Mouse (Mus musculus) B cell, adult (primary cell): ENCODE data around the gene Zfand2b. TPM values are rescaled to one million over a fixed set of nuclear protein-coding genes. Genes with fewer than 3 reads are reported as not detected.

ENCODE experiments used
- total RNA-seq: library from RNA; stranded (reverse); gene quantifications from 4 replicates; pipeline ENCODE4 v1.2.4, GENCODE M21; 2023; ENCODE audit not compliant: inconsistent age

Gene Zfand2b
- 39.0 to 44.9 TPM (median 43.5 TPM) in 4 replicates for total RNA-seq

GRCm38 (mm10) chr1:75168472-75169464 lies at the start of gene Zfand2b:
Gene Zfand2b, plus strand, starts transcription at chr1:75168646.

DNA sequence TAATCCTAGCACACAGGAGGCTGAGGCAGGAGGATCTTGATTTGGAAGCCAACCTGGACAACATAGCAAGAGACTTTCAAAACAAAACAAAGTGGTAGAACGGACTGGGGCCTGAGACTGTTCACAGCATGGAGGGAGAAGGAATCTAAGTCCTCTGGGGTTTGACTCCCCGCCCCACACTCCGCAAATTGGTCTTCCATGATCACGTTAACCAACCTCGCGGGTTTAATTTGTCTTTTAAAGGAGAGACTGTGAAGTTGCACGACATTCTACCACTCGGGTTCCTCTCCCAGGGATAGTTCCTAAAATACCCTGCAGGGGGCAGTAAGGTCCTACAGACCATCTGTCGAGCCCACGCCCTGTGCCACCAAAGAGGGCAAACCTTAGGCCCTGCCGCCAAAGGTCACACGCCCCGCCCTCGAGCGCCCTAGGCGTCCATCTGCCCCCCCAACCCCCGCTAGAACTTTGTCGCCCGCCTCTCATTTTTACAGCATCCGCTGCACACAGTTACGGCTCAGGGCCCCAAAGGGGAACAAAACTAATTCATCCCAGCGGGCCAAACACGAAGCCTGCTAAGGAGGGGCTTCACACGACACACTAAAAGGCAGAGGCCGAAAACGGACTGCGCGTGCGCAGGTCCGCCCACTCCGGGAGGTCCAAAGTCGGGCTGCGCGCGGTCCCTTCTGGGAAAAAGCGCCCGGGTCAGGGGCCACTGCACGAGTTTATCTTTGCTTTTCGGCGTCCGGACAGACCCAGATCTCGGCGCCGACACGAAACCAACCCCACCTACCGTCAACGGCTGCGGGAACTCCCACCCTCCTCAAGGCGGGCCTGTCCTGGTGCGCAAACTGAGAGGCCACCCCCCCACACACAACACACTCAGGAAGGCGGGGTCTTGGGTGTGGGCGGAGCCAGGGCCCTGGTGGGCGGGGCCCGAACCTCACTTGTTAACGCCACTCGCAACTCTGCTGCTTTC lies 43.8 kb upstream of the Zfand2b start, which contains the start of gene Nhej1:
Nhej1 (minus strand) TSS at position 855 of the 976 bp plus-strand sequence.

DNA sequence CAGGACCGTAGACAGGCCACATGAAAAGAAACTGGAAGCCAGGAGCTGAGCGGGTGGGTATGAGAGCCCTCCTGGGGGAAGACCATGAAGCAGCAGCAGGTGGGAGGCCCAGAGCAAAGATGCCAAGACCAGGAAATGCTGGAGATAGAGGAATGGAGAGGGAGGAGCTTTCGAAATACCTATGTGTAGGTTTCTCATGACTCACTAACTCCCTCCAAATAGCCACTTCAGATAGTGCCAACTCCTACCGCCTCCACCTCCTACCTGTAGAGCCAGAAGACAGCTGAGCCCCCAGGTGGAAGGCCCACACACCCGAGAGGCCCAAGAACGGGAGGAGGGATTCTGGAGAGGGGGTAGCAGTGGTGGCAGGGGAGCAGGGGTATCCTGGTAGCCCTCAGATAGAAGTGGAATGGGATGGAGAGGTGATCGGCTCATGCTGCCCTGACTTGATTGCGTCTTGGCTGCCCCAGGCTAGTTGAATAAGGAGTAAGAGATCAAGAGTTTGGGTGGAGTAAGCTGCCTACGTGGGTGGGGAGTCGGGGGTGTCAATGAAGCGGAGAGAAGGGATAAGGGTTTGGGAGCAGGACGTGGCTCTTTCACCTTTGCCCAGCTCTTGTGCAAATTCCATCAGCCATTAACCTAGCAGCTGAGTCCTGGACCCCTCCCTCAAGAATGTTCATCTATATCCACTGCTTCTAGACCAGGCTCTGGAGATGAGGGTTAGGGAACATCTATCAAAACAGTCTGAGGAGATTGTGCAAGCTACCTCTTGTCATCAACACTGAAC lies 34.8 kb upstream of the Zfand2b start, which contains the start of gene Slc23a3:
Slc23a3 (minus strand) TSS at position 470 of the 787 bp plus-strand sequence.

GRCm38 (mm10) chr1:75142301-75143261 lies 25.9 kb upstream of the Zfand2b start, which contains the start of the genes Cnppd1 and Retreg2:
Gene Cnppd1, minus strand, starts transcription at chr1:75142711.
Gene Retreg2, plus strand, starts transcription at chr1:75142778.

DNA sequence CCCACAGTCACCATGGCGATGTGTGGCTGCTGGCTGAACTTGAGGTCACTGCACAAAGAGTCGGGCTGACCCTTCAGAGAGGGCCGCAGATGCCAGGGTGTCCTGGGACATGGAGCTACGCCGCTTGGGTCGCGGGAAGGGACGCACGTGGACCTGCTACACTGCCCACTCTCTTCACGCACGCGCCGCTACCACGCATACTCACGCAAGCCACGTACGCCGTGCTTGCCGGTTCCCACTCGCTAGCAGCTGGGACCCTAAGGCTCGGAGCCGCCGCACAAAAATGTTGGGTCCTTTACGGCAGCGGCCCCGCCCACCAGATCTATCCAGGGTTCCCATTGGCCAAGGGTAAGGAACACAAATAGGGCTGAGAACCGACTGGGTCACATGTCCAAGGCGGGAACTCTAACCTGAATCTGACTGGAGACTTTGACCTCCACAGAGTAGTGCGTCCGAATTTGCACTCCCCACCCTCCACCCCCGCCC lies 11.7 kb downstream of the Zfand2b start, which contains the start of gene Abcb6:
Abcb6 (minus strand) TSS at position 288 of the 486 bp plus-strand sequence.

GRCm38 (mm10) chr1:75191622-75192402 lies 23.4 kb downstream of the Zfand2b start, which contains the start of the genes Ankzf1 and Atg9a:
Gene Ankzf1, plus strand, starts transcription at chr1:75192151.
Gene Atg9a, minus strand, starts transcription at chr1:75192196.

GRCm38 (mm10) chr1:75210136-75211087 lies 42.0 kb downstream of the Zfand2b start, which contains the start of the genes Glb1l and Stk16:
Gene Glb1l, minus strand, starts transcription at chr1:75210813.
Gene Stk16, plus strand, starts transcription at chr1:75210838.

GRCm38 (mm10) chr1:75219531-75219930 lies 51.1 kb downstream of the Zfand2b start, which contains the start of gene Tuba4a:
Gene Tuba4a, minus strand, starts transcription at chr1:75219865.

Other genes with a start within 250 kb of the Zfand2b start
- gene Cfap65, start 233.0 kb upstream of the Zfand2b start, total RNA-seq, result not detected in 4 replicates
- gene Ihh, start 217.0 kb upstream of the Zfand2b start, total RNA-seq, result 0.32 to 0.60 TPM (median 0.48 TPM) in 3 of 4 replicates, not detected in the other
- 3.5 to 6.7 TPM (median 5.0 TPM) in 4 replicates for gene Nhej1, start 43.4 kb upstream of the Zfand2b start, total RNA-seq
- 0.93 to 1.8 TPM (median 1.3 TPM) in 4 replicates for gene Slc23a3, start 34.8 kb upstream of the Zfand2b start, total RNA-seq
- 107 to 119 TPM (median 112 TPM) in 4 replicates for gene Cnppd1, start 25.9 kb upstream of the Zfand2b start, total RNA-seq
- gene Retreg2, start 25.9 kb upstream of the Zfand2b start, total RNA-seq, result 60.5 to 80.1 TPM (median 70.4 TPM) in 4 replicates
- gene Abcb6, start 11.7 kb downstream of the Zfand2b start, total RNA-seq, result 3.7 to 5.5 TPM (median 4.0 TPM) in 4 replicates
- 30.4 to 36.3 TPM (median 33.0 TPM) in 4 replicates for gene Ankzf1, start 23.5 kb downstream of the Zfand2b start, total RNA-seq
- gene Atg9a, start 23.6 kb downstream of the Zfand2b start, total RNA-seq, result 26.6 to 34.5 TPM (median 28.6 TPM) in 4 replicates
- gene Glb1l, start 42.2 kb downstream of the Zfand2b start, total RNA-seq, result 12.0 to 21.7 TPM (median 14.2 TPM) in 4 replicates
- 89.4 to 98.9 TPM (median 93.2 TPM) in 4 replicates for gene Stk16, start 42.2 kb downstream of the Zfand2b start, total RNA-seq
- gene Tuba4a, start 51.2 kb downstream of the Zfand2b start, total RNA-seq, result 197 to 212 TPM (median 207 TPM) in 4 replicates
- gene A630095N17Rik, start 63.5 kb downstream of the Zfand2b start, total RNA-seq, result 1.3 TPM in 1 of 4 replicates, not detected in the others
- gene Dnajb2, start 67.8 kb downstream of the Zfand2b start, total RNA-seq, result 80.0 to 93.8 TPM (median 88.3 TPM) in 4 replicates
- gene Ptprn, start 95.9 kb downstream of the Zfand2b start, total RNA-seq, result 0.19 TPM in 1 of 4 replicates, not detected in the others
- not detected in 4 replicates for gene Resp18, start 109.8 kb downstream of the Zfand2b start, total RNA-seq
- gene Dnpep, start 149.3 kb downstream of the Zfand2b start, total RNA-seq, result 44.7 to 64.5 TPM (median 48.8 TPM) in 4 replicates
- 0.21 to 0.70 TPM in 2 of 4 replicates, not detected in the others for gene Des, start 191.7 kb downstream of the Zfand2b start, total RNA-seq
- not detected in 4 replicates for gene Speg, start 206.7 kb downstream of the Zfand2b start, total RNA-seq